Mouse (Mus musculus): ENCODE results near the gene Fam118a. TPM values are rescaled to one million over a fixed set of nuclear protein-coding genes. Genes with fewer than 3 reads are reported as not detected.

Fam118a gene
- polyA plus RNA-seq, 1 experiment from 2014 or later: 25.3 TPM

GRCm38 (mm10) chr15:84987020-84987815 is 41.5 kb upstream of the Fam118a start:
- peak overlapping the region; percentile 83 for H3K9ac ChIP-seq (ENCODE audit: low read depth, low read length)
- 1% methylated on average over 38 of the region's 53 CpGs for WGBS
- peak; percentile 50 for ATAC-seq
- no peaks in the 10 kb centered on the region for H3K9me3 ChIP-seq (ENCODE audit: control insufficient read depth)
- peak overlapping the region; percentile 90 for H3K27ac ChIP-seq (ENCODE audit: low read depth, low read length)
- H3K4me1 ChIP-seq (replicated peaks; ENCODE audit: control insufficient read depth, insufficient read depth, low read length): 0 out of 2 replicates have a peak, but pooled peaks cover 3% of the 10 kb centered on the region
- peak; percentile 10; the same call in 1 of the 2 replicates for TF ChIP-seq CTCF (IDR thresholded peaks at IDR 0.05; ENCODE audit: low read depth)
- H3K27me3 ChIP-seq (replicated peaks; ENCODE audit: control insufficient read depth, insufficient read depth, low read length): no peaks in the 10 kb centered on the region
- peak overlapping the region; percentile 85 for H3K4me2 ChIP-seq (replicated peaks; ENCODE audit: low read depth)
- 0 out of 2 replicates have a peak, but pooled peaks cover 7% of the 10 kb centered on the region for H3K36me3 ChIP-seq (ENCODE audit: control insufficient read depth, insufficient read depth)
- peak overlapping the region; percentile 78 for H3K4me3 ChIP-seq (ENCODE audit: low read depth, low read length)

GRCm38 (mm10) chr15:84987874-84988825 is 40.6 kb upstream of the Fam118a start, which contains the start of gene 5031439G07Rik:
TSS of gene 5031439G07Rik (minus strand) at chr15:84988551.
- no peaks in the 10 kb centered on the region for H3K27me3 ChIP-seq (replicated peaks; ENCODE audit: control insufficient read depth, insufficient read depth, low read length)
- peak within 1 kb of the TSS; percentile 83 for H3K9ac ChIP-seq (ENCODE audit: low read depth, low read length)
- H3K4me1 ChIP-seq (replicated peaks; ENCODE audit: control insufficient read depth, insufficient read depth, low read length): 0 out of 2 replicates have a peak, but pooled peaks cover 3% of the 10 kb centered on the region
- ATAC-seq: peak; percentile 86
- peak within 1 kb of the TSS; percentile 78 for H3K4me3 ChIP-seq (ENCODE audit: low read depth, low read length)
- 0 out of 2 replicates have a peak, but pooled peaks cover 4% of the 10 kb centered on the region for H3K36me3 ChIP-seq (ENCODE audit: control insufficient read depth, insufficient read depth)
- WGBS: 2% methylated on average over 55 of the region's 59 CpGs
- peak within 1 kb of the TSS; percentile 90 for H3K27ac ChIP-seq (ENCODE audit: low read depth, low read length)
- no peaks in the 10 kb centered on the region for H3K9me3 ChIP-seq (ENCODE audit: control insufficient read depth)
- no peak for TF ChIP-seq CTCF (IDR thresholded peaks at IDR 0.05; ENCODE audit: low read depth)
- peak within 1 kb of the TSS; percentile 85 for H3K4me2 ChIP-seq (replicated peaks; ENCODE audit: low read depth)

- WGBS: 82% methylated on average over 3 of the region's 3 CpGs
- no peak overlapping the region for H3K27ac ChIP-seq (ENCODE audit: low read depth, low read length)
- no peaks in the 10 kb centered on the region for H3K36me3 ChIP-seq (ENCODE audit: control insufficient read depth, insufficient read depth)
- TF ChIP-seq CTCF (IDR thresholded peaks at IDR 0.05; ENCODE audit: low read depth): no peak
- H3K4me1 ChIP-seq (replicated peaks; ENCODE audit: control insufficient read depth, insufficient read depth, low read length): 0 out of 2 replicates have a peak, but pooled peaks cover 3% of the 10 kb centered on the region
- no peak for ATAC-seq
- H3K4me3 ChIP-seq (ENCODE audit: low read depth, low read length): no peak overlapping the region
- no peaks in the 10 kb centered on the region for H3K27me3 ChIP-seq (replicated peaks; ENCODE audit: control insufficient read depth, insufficient read depth, low read length)
- H3K9ac ChIP-seq (ENCODE audit: low read depth, low read length): no peak overlapping the region
- no peak overlapping the region for H3K4me2 ChIP-seq (replicated peaks; ENCODE audit: low read depth)
- no peaks in the 10 kb centered on the region for H3K9me3 ChIP-seq (ENCODE audit: control insufficient read depth)
Observed at GRCm38 (mm10) chr15:84989098-84989497, 39.6 kb upstream of the Fam118a start.

GRCm38 (mm10) chr15:84989771-84990170 is 39.0 kb upstream of the Fam118a start:
- Histone ChIP-seq H3K9me3 (ENCODE audit: control insufficient read depth) (no peaks in the 10 kb centered on the region), H3K27ac (ENCODE audit: low read depth, low read length) (no peak overlapping the region), H3K9ac (ENCODE audit: low read depth, low read length) (no peak overlapping the region), H3K36me3 (ENCODE audit: control insufficient read depth, insufficient read depth) (no peaks in the 10 kb centered on the region), H3K4me2 (replicated peaks; ENCODE audit: low read depth) (no peak overlapping the region), H3K4me1 (replicated peaks; ENCODE audit: control insufficient read depth, insufficient read depth, low read length) (0 out of 2 replicates have a peak, but pooled peaks cover 3% of the 10 kb centered on the region), H3K4me3 (ENCODE audit: low read depth, low read length) (no peak overlapping the region), H3K27me3 (replicated peaks; ENCODE audit: control insufficient read depth, insufficient read depth, low read length) (no peaks in the 10 kb centered on the region)
- 81% methylated on average over 7 of the region's 7 CpGs for WGBS
- ATAC-seq: no peak
- no peak for TF ChIP-seq CTCF (IDR thresholded peaks at IDR 0.05; ENCODE audit: low read depth)

GRCm38 (mm10) chr15:84994498-84994897 is 34.2 kb upstream of the Fam118a start:
- no peaks in the 10 kb centered on the region for H3K9me3 ChIP-seq (ENCODE audit: control insufficient read depth)
- H3K4me1 ChIP-seq (replicated peaks; ENCODE audit: control insufficient read depth, insufficient read depth, low read length): no peaks in the 10 kb centered on the region
- WGBS: 36% methylated on average over 6 of the region's 6 CpGs
- TF ChIP-seq CTCF (IDR thresholded peaks at IDR 0.05; ENCODE audit: low read depth): no peak
- no peak for ATAC-seq
- no peaks in the 10 kb centered on the region for H3K36me3 ChIP-seq (ENCODE audit: control insufficient read depth, insufficient read depth)
- H3K4me3 ChIP-seq (ENCODE audit: low read depth, low read length): no peak overlapping the region
- H3K4me2 ChIP-seq (replicated peaks; ENCODE audit: low read depth): no peak overlapping the region
- H3K27ac ChIP-seq (ENCODE audit: low read depth, low read length): peak overlapping the region; percentile 7; the same call in 1 of the 2 replicates
- no peaks in the 10 kb centered on the region for H3K27me3 ChIP-seq (replicated peaks; ENCODE audit: control insufficient read depth, insufficient read depth, low read length)
- no peak overlapping the region for H3K9ac ChIP-seq (ENCODE audit: low read depth, low read length)

GRCm38 (mm10) chr15:84995041-84995440 is 33.7 kb upstream of the Fam118a start:
- Histone ChIP-seq H3K27me3 (replicated peaks; ENCODE audit: control insufficient read depth, insufficient read depth, low read length) (no peaks in the 10 kb centered on the region), H3K4me3 (ENCODE audit: low read depth, low read length) (no peak overlapping the region), H3K9me3 (ENCODE audit: control insufficient read depth) (no peaks in the 10 kb centered on the region), H3K4me2 (replicated peaks; ENCODE audit: low read depth) (no peak overlapping the region), H3K4me1 (replicated peaks; ENCODE audit: control insufficient read depth, insufficient read depth, low read length) (no peaks in the 10 kb centered on the region), H3K27ac (ENCODE audit: low read depth, low read length) (peak overlapping the region; percentile 7; the same call in 1 of the 2 replicates), H3K9ac (ENCODE audit: low read depth, low read length) (no peak overlapping the region), H3K36me3 (ENCODE audit: control insufficient read depth, insufficient read depth) (no peaks in the 10 kb centered on the region)
- no peak for ATAC-seq
- TF ChIP-seq CTCF (IDR thresholded peaks at IDR 0.05; ENCODE audit: low read depth): no peak
- 54% methylated on average over 6 of the region's 6 CpGs for whole genome bisulfite sequencing
